Mouse (Mus musculus) forebrain, postnatal 0 days (tissue): Measurements from ENCODE around the gene Slc5a4b. TPM values are rescaled to one million over a fixed set of nuclear protein-coding genes. Genes with fewer than 3 reads are reported as not detected.

Source experiments
- ATAC-seq: fragments of 200-750 bp; cut with Nextera tagmentation; 2 replicates; pipeline ENCODE4 v1.8.0; 2017; ENCODE audit warnings: mild to moderate bottlenecking, moderate library complexity
- DNase-seq: peaks from one replicate; pipeline ENCODE4 v3.0.0-alpha.2; 2015
- H3K27ac ChIP-seq: fragments of 300-500 bp; sonication (generic); 2 replicates; pipeline ENCODE4 v1.5.1; 2014; ENCODE audit warnings: low read depth, mild to moderate bottlenecking, antibody characterized with exemption, low read length, moderate library complexity, mixed read lengths
- H3K27me3 ChIP-seq: fragments of 300-500 bp; sonication (generic); 2 replicates; pipeline ENCODE4 v1.6.1; 2014; ENCODE audit warnings: mild to moderate bottlenecking, low read length, mixed read lengths; ENCODE audit not compliant: insufficient read depth
- H3K36me3 ChIP-seq: fragments of 300-500 bp; sonication (generic); 2 replicates; pipeline ENCODE4 v1.6.1; 2014; ENCODE audit warnings: mild to moderate bottlenecking, moderate library complexity; ENCODE audit not compliant: insufficient read depth
- H3K4me1 ChIP-seq: fragments of 300-500 bp; sonication (generic); 2 replicates; pipeline ENCODE4 v1.6.1; 2014; ENCODE audit warnings: antibody characterized with exemption; ENCODE audit not compliant: insufficient read depth
- H3K4me2 ChIP-seq: fragments of 300-500 bp; sonication (generic); 2 replicates; pipeline ENCODE4 v1.6.1; 2014; ENCODE audit warnings: low read depth, mild to moderate bottlenecking, moderate library complexity
- H3K4me3 ChIP-seq: fragments of 300-500 bp; sonication (generic); 2 replicates; pipeline ENCODE4 v1.5.1; 2014; ENCODE audit warnings: low read depth, low read length, mixed read lengths
- H3K9ac ChIP-seq: fragments of 300-500 bp; sonication (generic); 2 replicates; pipeline ENCODE4 v1.6.1; 2014; ENCODE audit warnings: mild to moderate bottlenecking
- H3K9me3 ChIP-seq: fragments of 300-500 bp; sonication (generic); 2 replicates; pipeline ENCODE4 v1.6.1; 2016; ENCODE audit warnings: low read length
- CTCF ChIP-seq: sonication (generic); IDR thresholded peaks from 2 replicates; pipeline ENCODE4 v1.5.1; 2016; ENCODE audit warnings: antibody characterized with exemption, control low read depth, low read depth
- WGBS: fragments of 180-500 bp; shearing (Covaris S2); extraction: QIAGEN DNeasy Blood & Tissue Kit; methylation state at CpG from one replicate; pipeline ENCODE4 v1.1.7; 2014; 5-methylcytosine and 5-hydroxymethylcytosine counted together
- polyA plus RNA-seq: library from polyadenylated mRNA; unstranded; fragments of >200 nt; fragmentation: Nextera tagmentation; extraction: Ambion mirVana; gene quantifications from 2 replicates; pipeline ENCODE4 v1.2.1, GENCODE M21; 2015
- total RNA-seq: library from RNA; depleted of rRNA; stranded (reverse); fragments of >200 nt; gene quantifications from 2 replicates; pipeline ENCODE4 v1.2.3, GENCODE M21; 2014

The Slc5a4b gene
- total and polyA plus RNA-seq, 2 experiments from 2014 or later, result not detected

GRCm38 (mm10) chr10:76036962-76037361 lies 73.8 kb downstream of the Slc5a4b start:
- no peak for DNase-seq
- Histone ChIP-seq H3K9me3 (no peaks in the 10 kb centered on the region), H3K9ac (no peak overlapping the region), H3K27ac (no peak overlapping the region), H3K4me1 (peaks cover 8% of the 10 kb centered on the region; the same call in 1 of the 2 replicates), H3K36me3 (peaks cover 40% of the 10 kb centered on the region), H3K4me3 (no peak overlapping the region), H3K4me2 (no peak overlapping the region), H3K27me3 (no peaks in the 10 kb centered on the region)
- no peak for TF ChIP-seq CTCF
- 96% methylated on average over 5 of the region's 5 CpGs for WGBS
- ATAC-seq, result no peak

- no peak overlapping the region for H3K9ac ChIP-seq
- TF ChIP-seq CTCF, result no peak
- H3K27ac ChIP-seq, result no peak overlapping the region
- no peak for DNase-seq
- H3K36me3 ChIP-seq, result peaks cover 31% of the 10 kb centered on the region
- H3K4me3 ChIP-seq, result no peak overlapping the region
- no peaks in the 10 kb centered on the region for H3K27me3 ChIP-seq
- no peaks in the 10 kb centered on the region for H3K9me3 ChIP-seq
- ATAC-seq, result no peak
- H3K4me1 ChIP-seq, result peaks cover 8% of the 10 kb centered on the region; the same call in 1 of the 2 replicates
- H3K4me2 ChIP-seq, result no peak overlapping the region
Observed at GRCm38 (mm10) chr10:76035277-76035676, 75.5 kb downstream of the Slc5a4b start.

- H3K9me3 ChIP-seq, result no peaks in the 10 kb centered on the region
- no peak for ATAC-seq
- no peak overlapping the region for H3K27ac ChIP-seq
- TF ChIP-seq CTCF, result no peak
- no peaks in the 10 kb centered on the region for H3K27me3 ChIP-seq
- no peak overlapping the region for H3K4me3 ChIP-seq
- H3K4me1 ChIP-seq, result peaks cover 8% of the 10 kb centered on the region; the same call in 1 of the 2 replicates
- WGBS, result 96% methylated on average over 8 of the region's 8 CpGs
- no peak for DNase-seq
- H3K36me3 ChIP-seq, result peaks cover 19% of the 10 kb centered on the region
- H3K9ac ChIP-seq, result no peak overlapping the region
- no peak overlapping the region for H3K4me2 ChIP-seq
Observed at GRCm38 (mm10) chr10:76034001-76034600, 76.7 kb downstream of the Slc5a4b start.

- Histone ChIP-seq H3K4me2 (peak overlapping the region; percentile 82), H3K27me3 (no peaks in the 10 kb centered on the region), H3K4me1 (peaks cover 8% of the 10 kb centered on the region; the same call in 1 of the 2 replicates), H3K27ac (peak overlapping the region; percentile 73; the same call in 1 of the 2 replicates), H3K9ac (peak overlapping the region; percentile 91), H3K36me3 (peaks cover 9% of the 10 kb centered on the region), H3K9me3 (no peaks in the 10 kb centered on the region), H3K4me3 (peak overlapping the region; percentile 69)
- no peak for ATAC-seq
- WGBS, result 20% methylated on average over 7 of the region's 7 CpGs
- TF ChIP-seq CTCF, result no peak
- no peak for DNase-seq
Observed at GRCm38 (mm10) chr10:76033119-76033455, 77.7 kb downstream of the Slc5a4b start.

GRCm38 (mm10) chr10:76032402-76033118 lies 78.2 kb downstream of the Slc5a4b start, which contains the start of gene Zfp280b:
Gene Zfp280b, plus strand, starts transcription at chr10:76032650.
- Histone ChIP-seq H3K4me2 (peak within 1 kb of the TSS; percentile 82), H3K4me1 (peaks cover 8% of the 10 kb centered on the region; the same call in 1 of the 2 replicates), H3K9me3 (no peaks in the 10 kb centered on the region), H3K4me3 (peak within 1 kb of the TSS; percentile 69), H3K9ac (peak within 1 kb of the TSS; percentile 91), H3K27ac (peak within 1 kb of the TSS; percentile 73), H3K36me3 (peaks cover 5% of the 10 kb centered on the region; the same call in 1 of the 2 replicates), H3K27me3 (no peaks in the 10 kb centered on the region)
- DNase-seq (peak; percentile 96), ATAC-seq (peak; percentile 99)
- peak; percentile 79 for TF ChIP-seq CTCF
- WGBS, result 2% methylated on average over 55 of the region's 58 CpGs

GRCm38 (mm10) chr10:76031511-76032401 lies 79.0 kb downstream of the Slc5a4b start:
- ATAC-seq, result peak; percentile 71
- WGBS, result 47% methylated on average over 14 of the region's 14 CpGs

More at GRCm38 (mm10) chr10:76031511-76032401, 79.0 kb downstream of the Slc5a4b start:
- Histone ChIP-seq H3K9me3 (no peaks in the 10 kb centered on the region), H3K9ac (peak overlapping the region; percentile 91), H3K4me3 (peak overlapping the region; percentile 69), H3K4me1 (peaks cover 8% of the 10 kb centered on the region; the same call in 1 of the 2 replicates), H3K27ac (peak overlapping the region; percentile 55), H3K36me3 (0 out of 2 replicates have a peak, but pooled peaks cover under 1% of the 10 kb centered on the region), H3K27me3 (no peaks in the 10 kb centered on the region), H3K4me2 (peak overlapping the region; percentile 82)
- no peak for DNase-seq
- no peak for TF ChIP-seq CTCF
